Mouse (Mus musculus): Measurements from ENCODE around the gene Commd6. TPM values are rescaled to one million over a fixed set of nuclear protein-coding genes. Genes with fewer than 3 reads are reported as not detected.

Gene Commd6
- polyA plus RNA-seq, 2 experiments: 20.2 to 40.7 TPM

DNA sequence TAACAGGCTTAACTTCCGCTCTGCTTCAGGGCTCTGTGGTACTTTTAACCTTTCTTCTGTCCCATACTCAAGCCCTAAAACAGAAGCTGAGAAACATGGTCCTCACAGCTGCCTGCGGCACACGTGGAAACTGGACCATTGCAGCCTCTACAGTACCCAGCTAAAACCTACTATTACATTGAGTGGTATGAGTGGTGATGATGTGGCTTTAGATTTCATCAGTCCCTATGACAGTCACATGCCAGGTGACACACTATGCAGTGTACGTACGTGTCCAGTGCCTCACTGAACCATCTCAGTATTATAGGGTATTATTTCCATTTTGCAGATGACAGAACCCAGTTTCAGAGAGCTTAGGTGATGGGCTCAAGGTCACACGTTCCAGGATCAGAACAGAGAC is 3.1 kb downstream of the Commd6 start:
- 87% methylated on average over 6 of the region's 6 CpGs for WGBS (ENCODE audit: insufficient replicate concordance)
- no peak for ATAC-seq (ENCODE audit: insufficient read depth)

DNA sequence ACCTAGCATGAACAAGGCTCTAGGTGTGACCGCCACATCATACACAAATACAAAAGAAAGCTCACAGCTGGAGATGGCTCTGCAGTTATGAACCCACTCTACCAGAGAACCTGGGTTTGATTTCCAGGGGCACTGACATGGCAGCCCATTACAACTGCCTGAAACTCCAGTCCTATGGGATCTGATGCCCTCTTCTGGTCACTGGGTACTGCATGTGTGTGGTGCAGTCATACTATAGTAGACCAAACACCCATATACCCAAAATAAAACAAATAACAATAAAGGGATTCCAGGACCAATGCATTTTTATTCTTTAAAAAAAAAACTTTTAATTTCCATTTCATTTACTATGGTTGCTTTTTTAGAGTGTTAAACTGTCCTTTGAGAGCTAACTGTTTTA is 4.7 kb downstream of the Commd6 start:
- Histone ChIP-seq H3K4me1 (replicated peaks; ENCODE audit: control insufficient read depth in 2 of 2, insufficient read depth in 2 of 2, low read length in 1 of 2) (peaks cover 0 to 5% of the 10 kb centered on the region in 2 experiments; a peak in 1 of 4 replicates), H3K4me2 (ENCODE audit: low read depth) (no peak overlapping the region), H3K36me3 (replicated peaks; ENCODE audit: control insufficient read depth, insufficient read depth, low read depth) (peaks cover 2% of the 10 kb centered on the region; the same call in 1 of the 2 replicates), H3K27me3 (ENCODE audit: control insufficient read depth, insufficient read depth, low read length) (no peaks in the 10 kb centered on the region), H3K27ac (no peak overlapping the region), H3K4me3 (ENCODE audit: insufficient read depth in 1 of 2, low read depth in 2 of 2, low read length in 2 of 2) (no peak overlapping the region), H3K9me3 (ENCODE audit: control insufficient read depth, low read length) (no peaks in the 10 kb centered on the region), H3K9ac (replicated peaks) (no peak overlapping the region)
- DNase-seq (ENCODE audit: low read depth in 3 of 3, low spot score in 3 of 3) (no peak), ATAC-seq (ENCODE audit: insufficient read depth) (no peak)
- no peak for TF ChIP-seq CTCF (IDR thresholded peaks at IDR 0.05; ENCODE audit: low read depth)
- no peak for TF ChIP-seq EP300 (IDR thresholded peaks at IDR 0.05; ENCODE audit: low read depth)
- 78% methylated on average over 1 of the region's 1 CpGs for WGBS (ENCODE audit: insufficient replicate concordance)

More for the DNA sequence above, 3.1 kb downstream of the Commd6 start:
- Histone ChIP-seq H3K27ac (no peak overlapping the region), H3K4me1 (replicated peaks; ENCODE audit: control insufficient read depth in 2 of 2, insufficient read depth in 2 of 2, low read length in 1 of 2) (peaks cover 0 to 5% of the 10 kb centered on the region in 2 experiments; a peak in 1 of 4 replicates), H3K9me3 (ENCODE audit: control insufficient read depth, low read length) (no peaks in the 10 kb centered on the region), H3K27me3 (ENCODE audit: control insufficient read depth, insufficient read depth, low read length) (no peaks in the 10 kb centered on the region), H3K9ac (replicated peaks) (no peak overlapping the region), H3K36me3 (replicated peaks; ENCODE audit: control insufficient read depth, insufficient read depth, low read depth) (peaks cover 2% of the 10 kb centered on the region; the same call in 1 of the 2 replicates), H3K4me3 (ENCODE audit: insufficient read depth in 1 of 2, low read depth in 2 of 2, low read length in 2 of 2) (no peak overlapping the region), H3K4me2 (ENCODE audit: low read depth) (no peak overlapping the region)
- TF ChIP-seq EP300 (IDR thresholded peaks at IDR 0.05; ENCODE audit: low read depth) (no peak), CTCF (IDR thresholded peaks at IDR 0.05; ENCODE audit: low read depth) (no peak)
- no peak for DNase-seq (ENCODE audit: low read depth in 3 of 3, low spot score in 3 of 3)

DNA sequence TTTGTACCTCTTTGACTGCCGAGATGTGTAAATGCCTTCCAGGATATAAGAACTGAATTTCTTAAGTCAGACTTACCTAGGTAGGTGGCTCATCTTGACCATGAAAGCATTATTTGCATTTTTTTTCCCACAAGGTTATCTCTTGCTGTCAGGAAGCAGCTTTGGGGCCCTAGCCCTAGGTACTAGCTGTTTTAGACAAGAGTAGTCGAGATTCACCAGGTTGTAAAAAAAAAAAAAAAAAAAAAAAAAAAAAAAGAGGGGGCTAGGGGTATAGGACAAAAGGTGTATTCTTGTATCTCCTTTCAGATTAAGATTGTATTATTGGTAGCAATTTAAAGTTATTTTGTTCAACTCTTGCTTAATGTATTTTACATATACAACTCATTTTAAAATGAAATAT is 9.9 kb downstream of the Commd6 start:
- no peak for ATAC-seq (ENCODE audit: insufficient read depth)
- WGBS (ENCODE audit: insufficient replicate concordance): 36% methylated on average over 2 of the region's 2 CpGs
- no peak overlapping the region for H3K4me2 ChIP-seq (ENCODE audit: low read depth)
- H3K4me3 ChIP-seq (ENCODE audit: insufficient read depth in 1 of 2, low read depth in 2 of 2, low read length in 2 of 2): no peak overlapping the region
- no peak overlapping the region for H3K27ac ChIP-seq
- no peak for DNase-seq (ENCODE audit: low read depth in 3 of 3, low spot score in 3 of 3)
- no peak for TF ChIP-seq CTCF (IDR thresholded peaks at IDR 0.05; ENCODE audit: low read depth)
- no peak for TF ChIP-seq EP300 (IDR thresholded peaks at IDR 0.05; ENCODE audit: low read depth)
- H3K9me3 ChIP-seq (ENCODE audit: control insufficient read depth, low read length): no peaks in the 10 kb centered on the region
- no peaks in the 10 kb centered on the region for H3K4me1 ChIP-seq (replicated peaks; ENCODE audit: control insufficient read depth in 2 of 2, insufficient read depth in 2 of 2, low read length in 1 of 2)
- no peaks in the 10 kb centered on the region for H3K27me3 ChIP-seq (ENCODE audit: control insufficient read depth, insufficient read depth, low read length)
- peaks cover 2% of the 10 kb centered on the region; the same call in 1 of the 2 replicates for H3K36me3 ChIP-seq (replicated peaks; ENCODE audit: control insufficient read depth, insufficient read depth, low read depth)
- H3K9ac ChIP-seq (replicated peaks): no peak overlapping the region

DNA sequence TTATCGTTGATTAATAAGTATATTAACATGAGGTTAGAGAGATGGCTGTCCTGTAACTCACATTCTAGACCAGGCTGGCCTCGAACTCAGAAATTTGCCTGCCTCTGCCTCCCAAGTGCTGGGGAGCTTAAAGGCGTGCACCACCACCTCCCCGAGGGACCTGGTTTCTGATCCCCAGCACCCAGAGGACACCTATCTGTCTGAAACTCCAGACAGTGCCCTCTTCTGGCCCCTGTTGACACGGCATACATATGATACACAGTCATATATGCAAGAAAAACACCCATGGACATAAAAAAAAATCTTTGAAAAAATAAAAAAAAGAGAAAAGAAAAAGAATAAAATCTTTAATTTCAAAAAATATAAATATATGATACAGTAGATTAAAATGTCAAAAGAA is 22.8 kb downstream of the Commd6 start:
- H3K36me3 ChIP-seq (replicated peaks; ENCODE audit: control insufficient read depth, insufficient read depth, low read depth): no peaks in the 10 kb centered on the region
- DNase-seq (ENCODE audit: low read depth in 3 of 3, low spot score in 3 of 3) (no peak), ATAC-seq (ENCODE audit: insufficient read depth) (no peak)
- no peak overlapping the region for H3K9ac ChIP-seq (replicated peaks)
- no peak overlapping the region for H3K4me3 ChIP-seq (ENCODE audit: insufficient read depth in 1 of 2, low read depth in 2 of 2, low read length in 2 of 2)
- no peaks in the 10 kb centered on the region for H3K4me1 ChIP-seq (replicated peaks; ENCODE audit: control insufficient read depth in 2 of 2, insufficient read depth in 2 of 2, low read length in 1 of 2)
- no peak overlapping the region for H3K27ac ChIP-seq
- no peaks in the 10 kb centered on the region for H3K9me3 ChIP-seq (ENCODE audit: control insufficient read depth, low read length)
- 59% methylated on average over 5 of the region's 5 CpGs for WGBS (ENCODE audit: insufficient replicate concordance)
- H3K27me3 ChIP-seq (ENCODE audit: control insufficient read depth, insufficient read depth, low read length): no peaks in the 10 kb centered on the region
- TF ChIP-seq CTCF (IDR thresholded peaks at IDR 0.05; ENCODE audit: low read depth) (peak; percentile 15; the same call in 1 of the 2 replicates), EP300 (IDR thresholded peaks at IDR 0.05; ENCODE audit: low read depth) (no peak)
- H3K4me2 ChIP-seq (ENCODE audit: low read depth): no peak overlapping the region

DNA sequence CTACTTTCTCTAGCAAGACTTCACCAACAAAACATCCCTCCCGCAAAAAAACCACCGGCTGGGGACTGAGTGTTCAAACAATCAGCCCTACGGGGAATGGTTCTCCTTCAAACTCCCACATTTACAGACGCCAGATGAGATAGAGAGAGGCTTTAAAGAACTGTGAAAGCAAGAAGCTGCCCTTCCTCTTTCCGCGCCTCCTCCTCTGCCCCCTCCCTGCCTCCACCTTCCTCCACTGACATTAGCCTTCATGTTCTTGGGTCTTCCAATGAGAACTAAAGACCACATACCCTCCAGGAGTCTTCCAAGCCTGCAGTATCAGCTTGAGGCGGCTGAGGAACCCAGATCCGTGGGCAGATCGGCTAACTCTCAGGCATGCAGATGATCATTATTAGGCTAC is 24.3 kb downstream of the Commd6 start:
- Histone ChIP-seq H3K36me3 (replicated peaks; ENCODE audit: control insufficient read depth, insufficient read depth, low read depth) (no peaks in the 10 kb centered on the region), H3K4me3 (ENCODE audit: insufficient read depth in 1 of 2, low read depth in 2 of 2, low read length in 2 of 2) (no peak overlapping the region), H3K27ac (no peak overlapping the region), H3K9ac (replicated peaks) (no peak overlapping the region), H3K9me3 (ENCODE audit: control insufficient read depth, low read length) (no peaks in the 10 kb centered on the region), H3K27me3 (ENCODE audit: control insufficient read depth, insufficient read depth, low read length) (no peaks in the 10 kb centered on the region), H3K4me1 (replicated peaks; ENCODE audit: control insufficient read depth in 2 of 2, insufficient read depth in 2 of 2, low read length in 1 of 2) (no peaks in the 10 kb centered on the region), H3K4me2 (ENCODE audit: low read depth) (no peak overlapping the region)
- TF ChIP-seq EP300 (IDR thresholded peaks at IDR 0.05; ENCODE audit: low read depth): no peak
- TF ChIP-seq CTCF (IDR thresholded peaks at IDR 0.05; ENCODE audit: low read depth): no peak
- no peak for ATAC-seq (ENCODE audit: insufficient read depth)
- DNase-seq (ENCODE audit: low read depth in 3 of 3, low spot score in 3 of 3): no peak
- 35% methylated on average over 8 of the region's 9 CpGs for WGBS (ENCODE audit: insufficient replicate concordance)
